Mouse (Mus musculus): ENCODE data around the gene Arrdc2. TPM values are rescaled to one million over a fixed set of nuclear protein-coding genes. Genes with fewer than 3 reads are reported as not detected.

Arrdc2 gene
- polyA plus RNA-seq, 1 experiment from 2014 or later: 8.8 TPM

DNA sequence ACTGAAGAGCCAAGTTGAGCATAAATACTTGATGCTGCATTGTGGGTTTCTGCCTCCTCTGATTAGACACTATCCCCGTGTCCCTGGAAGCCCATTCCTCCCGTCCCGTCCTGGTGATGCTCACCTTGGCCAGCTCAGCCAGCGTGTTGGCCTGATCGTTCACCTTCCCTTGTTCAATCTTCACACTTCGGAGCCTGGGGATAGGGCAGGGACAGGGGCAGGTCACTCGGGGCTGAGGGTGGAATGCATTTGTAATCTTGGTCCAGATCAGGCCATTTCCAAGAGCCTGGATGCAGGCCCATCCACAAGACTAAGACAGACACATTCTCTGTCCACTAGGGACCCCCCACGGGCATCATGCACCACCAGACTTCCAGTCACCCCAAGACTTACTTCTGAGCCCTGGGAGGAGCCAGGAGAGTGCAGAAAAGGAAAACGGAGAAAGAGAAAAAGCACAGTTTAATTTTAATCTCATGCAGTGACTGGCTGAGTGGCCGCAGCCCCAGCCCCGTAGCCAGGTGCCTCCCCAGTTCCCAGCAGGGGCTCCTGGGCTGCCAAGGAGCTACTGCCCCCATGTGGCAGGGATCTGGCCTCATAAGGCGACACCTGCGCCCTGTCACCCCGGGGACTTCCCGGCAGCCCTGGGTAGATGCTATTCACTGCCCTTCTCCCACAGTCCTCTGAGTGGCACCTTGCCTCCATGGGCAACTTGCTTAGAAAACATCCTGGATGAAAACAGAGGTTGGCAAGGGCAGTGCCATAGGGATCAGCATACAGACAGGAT is 7.0 kb upstream of the Arrdc2 start:
- H3K4me2 ChIP-seq (ENCODE audit: low read depth): no peak overlapping the region
- H3K36me3 ChIP-seq (ENCODE audit: control insufficient read depth, insufficient read depth, low read length): no peaks in the 10 kb centered on the region
- H3K4me1 ChIP-seq (ENCODE audit: control insufficient read depth, insufficient read depth, low read length): no peaks in the 10 kb centered on the region
- 59% methylated on average over 15 of the region's 15 CpGs for WGBS
- H3K9me3 ChIP-seq (ENCODE audit: control insufficient read depth, low read length): no peaks in the 10 kb centered on the region
- ATAC-seq (ENCODE audit: insufficient read depth, low FRiP score, low TSS enrichment): no peak
- no peak overlapping the region for H3K4me3 ChIP-seq (ENCODE audit: low read depth, low read length)
- no peaks in the 10 kb centered on the region for H3K27me3 ChIP-seq (ENCODE audit: control insufficient read depth, insufficient read depth, low read length)
- H3K9ac ChIP-seq (ENCODE audit: low read length): no peak overlapping the region
- no peak overlapping the region for H3K27ac ChIP-seq (ENCODE audit: low read depth, low read length)
- DNase-seq (ENCODE audit: low spot score): no peak

DNA sequence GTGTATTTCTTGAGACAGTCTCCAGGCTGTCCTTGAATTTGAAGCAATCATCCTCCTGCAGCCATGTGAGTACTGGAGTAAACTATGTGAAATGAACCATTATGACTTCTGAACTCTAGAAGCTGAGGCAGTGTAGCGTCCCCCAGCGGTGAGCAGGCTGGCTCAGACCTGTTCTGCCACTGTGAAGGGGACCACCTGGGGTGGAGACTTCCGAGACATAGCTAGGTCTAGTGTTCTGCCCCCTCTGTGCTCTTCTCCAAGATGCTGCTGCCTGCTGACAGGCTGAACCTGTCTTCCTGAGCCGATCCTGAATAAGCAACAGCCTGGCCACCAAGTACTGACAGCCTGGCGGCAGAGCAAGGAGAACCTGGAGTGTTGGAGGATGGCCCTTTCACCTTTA is 5.6 kb upstream of the Arrdc2 start:
- 39% methylated on average over 5 of the region's 5 CpGs for WGBS
- H3K4me1 ChIP-seq (ENCODE audit: control insufficient read depth, insufficient read depth, low read length): no peaks in the 10 kb centered on the region
- H3K9ac ChIP-seq (ENCODE audit: low read length): no peak overlapping the region; the same call in 1 of the 2 replicates
- H3K27me3 ChIP-seq (ENCODE audit: control insufficient read depth, insufficient read depth, low read length): no peaks in the 10 kb centered on the region
- ATAC-seq (ENCODE audit: insufficient read depth, low FRiP score, low TSS enrichment) (no peak), DNase-seq (ENCODE audit: low spot score) (no peak)
- H3K4me2 ChIP-seq (ENCODE audit: low read depth): no peak overlapping the region
- no peak overlapping the region for H3K4me3 ChIP-seq (ENCODE audit: low read depth, low read length)
- H3K9me3 ChIP-seq (ENCODE audit: control insufficient read depth, low read length): no peaks in the 10 kb centered on the region
- no peaks in the 10 kb centered on the region for H3K36me3 ChIP-seq (ENCODE audit: control insufficient read depth, insufficient read depth, low read length)
- H3K27ac ChIP-seq (ENCODE audit: low read depth, low read length): no peak overlapping the region

DNA sequence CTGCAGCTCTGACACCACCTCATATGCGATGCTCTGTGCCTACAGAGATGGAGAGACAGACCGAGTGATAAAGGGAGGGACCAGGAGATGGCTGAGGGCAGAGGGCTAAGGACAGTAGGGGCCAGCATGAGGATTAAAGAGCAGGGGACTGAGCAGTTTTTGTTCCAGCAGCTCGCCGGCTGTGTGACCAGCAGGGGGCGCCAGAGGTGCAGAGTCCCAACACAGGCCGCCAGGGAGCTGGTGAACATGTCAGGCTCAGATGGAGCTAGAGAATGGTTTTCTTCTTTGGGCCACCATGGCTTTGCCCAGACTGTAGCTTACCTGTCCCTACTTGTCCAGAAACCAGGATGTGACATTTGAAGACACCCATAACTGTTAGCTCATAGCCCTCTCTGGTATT is 5.0 kb upstream of the Arrdc2 start:
- H3K27ac ChIP-seq (ENCODE audit: low read depth, low read length): no peak overlapping the region
- no peak overlapping the region for H3K4me3 ChIP-seq (ENCODE audit: low read depth, low read length)
- peak; percentile 90 for DNase-seq (ENCODE audit: low spot score)
- no peak overlapping the region for H3K9ac ChIP-seq (ENCODE audit: low read length)
- no peak for ATAC-seq (ENCODE audit: insufficient read depth, low FRiP score, low TSS enrichment)
- H3K36me3 ChIP-seq (ENCODE audit: control insufficient read depth, insufficient read depth, low read length): no peaks in the 10 kb centered on the region
- H3K4me1 ChIP-seq (ENCODE audit: control insufficient read depth, insufficient read depth, low read length): no peaks in the 10 kb centered on the region
- H3K27me3 ChIP-seq (ENCODE audit: control insufficient read depth, insufficient read depth, low read length): no peaks in the 10 kb centered on the region
- no peak overlapping the region for H3K4me2 ChIP-seq (ENCODE audit: low read depth)
- under 1% methylated on average over 6 of the region's 6 CpGs for WGBS
- no peaks in the 10 kb centered on the region for H3K9me3 ChIP-seq (ENCODE audit: control insufficient read depth, low read length)

DNA sequence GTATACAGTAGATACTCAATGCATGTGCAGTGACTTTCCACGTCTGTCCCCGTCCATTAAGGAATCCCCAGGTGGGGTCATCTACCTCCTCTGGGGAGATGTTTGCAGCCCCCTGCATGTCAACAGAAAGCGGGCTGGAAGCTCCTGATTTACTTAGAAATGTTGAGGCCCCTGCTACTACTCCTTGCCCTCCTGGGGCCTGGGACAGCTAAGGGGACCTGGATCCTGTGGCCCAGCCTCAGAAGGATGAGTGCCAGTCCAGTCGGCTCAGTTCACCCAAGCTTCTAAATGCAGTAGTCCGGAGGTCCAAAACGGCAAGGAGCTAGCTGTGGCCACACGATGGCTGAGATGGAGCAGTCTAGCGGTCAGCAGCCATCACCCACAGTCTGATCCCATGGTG is 4.4 kb upstream of the Arrdc2 start:
- Histone ChIP-seq H3K27me3 (ENCODE audit: control insufficient read depth, insufficient read depth, low read length) (no peaks in the 10 kb centered on the region), H3K9ac (ENCODE audit: low read length) (no peak overlapping the region)
- WGBS: 88% methylated on average over 8 of the region's 8 CpGs

DNA sequence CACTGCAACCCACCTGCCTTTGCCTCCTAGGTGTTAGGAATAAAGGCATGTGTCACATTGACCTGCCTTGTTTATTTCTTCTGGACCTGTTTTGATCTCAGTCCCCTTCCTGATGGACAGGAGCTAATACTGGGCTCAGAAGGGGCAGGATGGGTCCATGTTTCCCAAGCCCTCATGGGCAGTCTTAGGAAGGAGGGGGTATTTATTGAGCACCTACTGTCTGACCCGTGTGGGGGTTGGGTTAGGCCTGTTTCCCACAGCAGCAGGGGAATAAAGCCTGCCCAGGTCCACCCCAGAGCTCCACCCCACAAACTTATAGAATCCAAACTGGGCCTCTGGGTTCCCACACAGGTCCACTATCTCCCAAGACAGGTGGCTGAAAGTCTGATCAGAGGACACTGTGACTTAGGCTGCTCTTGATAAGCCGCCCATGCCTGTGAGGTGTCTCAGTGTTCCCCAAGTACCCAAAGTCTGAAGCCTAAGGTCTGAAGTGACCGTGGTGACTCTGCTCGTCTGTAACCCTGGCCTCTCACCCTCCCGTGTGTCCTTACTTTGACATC is 3.8 kb upstream of the Arrdc2 start:
- ATAC-seq (ENCODE audit: insufficient read depth, low FRiP score, low TSS enrichment): no peak
- DNase-seq (ENCODE audit: low spot score): no peak
- Histone ChIP-seq H3K4me3 (ENCODE audit: low read depth, low read length) (no peak overlapping the region), H3K36me3 (ENCODE audit: control insufficient read depth, insufficient read depth, low read length) (no peaks in the 10 kb centered on the region), H3K9ac (ENCODE audit: low read length) (no peak overlapping the region), H3K9me3 (ENCODE audit: control insufficient read depth, low read length) (no peaks in the 10 kb centered on the region), H3K27ac (ENCODE audit: low read depth, low read length) (no peak overlapping the region), H3K4me2 (ENCODE audit: low read depth) (no peak overlapping the region), H3K27me3 (ENCODE audit: control insufficient read depth, insufficient read depth, low read length) (no peaks in the 10 kb centered on the region), H3K4me1 (ENCODE audit: control insufficient read depth, insufficient read depth, low read length) (0 out of 2 replicates have a peak, but pooled peaks cover 4% of the 10 kb centered on the region)
- 76% methylated on average over 5 of the region's 5 CpGs for WGBS

More for the DNA sequence above, 4.4 kb upstream of the Arrdc2 start:
- H3K36me3 ChIP-seq (ENCODE audit: control insufficient read depth, insufficient read depth, low read length): no peaks in the 10 kb centered on the region
- DNase-seq (ENCODE audit: low spot score) (no peak), ATAC-seq (ENCODE audit: insufficient read depth, low FRiP score, low TSS enrichment) (no peak)
- no peaks in the 10 kb centered on the region for H3K4me1 ChIP-seq (ENCODE audit: control insufficient read depth, insufficient read depth, low read length)
- H3K27ac ChIP-seq (ENCODE audit: low read depth, low read length): 0 out of 2 replicates have a peak overlapping the region, but pooled peaks have one; percentile 39
- H3K4me2 ChIP-seq (ENCODE audit: low read depth): no peak overlapping the region
- H3K9me3 ChIP-seq (ENCODE audit: control insufficient read depth, low read length): no peaks in the 10 kb centered on the region
- H3K4me3 ChIP-seq (ENCODE audit: low read depth, low read length): no peak overlapping the region

DNA sequence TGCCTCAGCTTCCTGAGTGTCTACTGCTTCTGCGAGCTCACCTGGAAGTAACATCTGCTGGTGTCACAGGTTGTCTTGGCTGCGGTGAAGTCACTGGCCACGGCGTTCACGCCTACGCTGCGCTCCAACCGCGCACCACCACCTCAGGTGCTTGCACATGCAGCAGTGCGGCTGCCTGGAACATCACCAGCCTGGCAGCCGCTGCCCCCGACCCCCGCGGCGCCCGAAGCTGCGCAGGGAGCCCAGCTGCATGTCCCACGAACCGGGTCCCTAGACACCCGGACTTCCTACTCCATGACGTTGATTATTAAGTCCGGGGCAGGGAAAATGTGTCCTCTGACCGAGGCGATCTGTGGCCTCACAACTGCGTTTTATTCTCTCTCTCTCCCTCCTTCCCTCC is 3.0 kb upstream of the Arrdc2 start:
- DNase-seq (ENCODE audit: low spot score): no peak
- Histone ChIP-seq H3K4me3 (ENCODE audit: low read depth, low read length) (no peak overlapping the region), H3K4me2 (ENCODE audit: low read depth) (no peak overlapping the region), H3K36me3 (ENCODE audit: control insufficient read depth, insufficient read depth, low read length) (no peaks in the 10 kb centered on the region), H3K4me1 (ENCODE audit: control insufficient read depth, insufficient read depth, low read length) (0 out of 2 replicates have a peak, but pooled peaks cover 4% of the 10 kb centered on the region), H3K27me3 (ENCODE audit: control insufficient read depth, insufficient read depth, low read length) (no peaks in the 10 kb centered on the region), H3K9me3 (ENCODE audit: control insufficient read depth, low read length) (no peaks in the 10 kb centered on the region), H3K9ac (ENCODE audit: low read length) (no peak overlapping the region), H3K27ac (ENCODE audit: low read depth, low read length) (no peak overlapping the region)
- ATAC-seq (ENCODE audit: insufficient read depth, low FRiP score, low TSS enrichment): no peak
- 61% methylated on average over 25 of the region's 25 CpGs for WGBS

DNA sequence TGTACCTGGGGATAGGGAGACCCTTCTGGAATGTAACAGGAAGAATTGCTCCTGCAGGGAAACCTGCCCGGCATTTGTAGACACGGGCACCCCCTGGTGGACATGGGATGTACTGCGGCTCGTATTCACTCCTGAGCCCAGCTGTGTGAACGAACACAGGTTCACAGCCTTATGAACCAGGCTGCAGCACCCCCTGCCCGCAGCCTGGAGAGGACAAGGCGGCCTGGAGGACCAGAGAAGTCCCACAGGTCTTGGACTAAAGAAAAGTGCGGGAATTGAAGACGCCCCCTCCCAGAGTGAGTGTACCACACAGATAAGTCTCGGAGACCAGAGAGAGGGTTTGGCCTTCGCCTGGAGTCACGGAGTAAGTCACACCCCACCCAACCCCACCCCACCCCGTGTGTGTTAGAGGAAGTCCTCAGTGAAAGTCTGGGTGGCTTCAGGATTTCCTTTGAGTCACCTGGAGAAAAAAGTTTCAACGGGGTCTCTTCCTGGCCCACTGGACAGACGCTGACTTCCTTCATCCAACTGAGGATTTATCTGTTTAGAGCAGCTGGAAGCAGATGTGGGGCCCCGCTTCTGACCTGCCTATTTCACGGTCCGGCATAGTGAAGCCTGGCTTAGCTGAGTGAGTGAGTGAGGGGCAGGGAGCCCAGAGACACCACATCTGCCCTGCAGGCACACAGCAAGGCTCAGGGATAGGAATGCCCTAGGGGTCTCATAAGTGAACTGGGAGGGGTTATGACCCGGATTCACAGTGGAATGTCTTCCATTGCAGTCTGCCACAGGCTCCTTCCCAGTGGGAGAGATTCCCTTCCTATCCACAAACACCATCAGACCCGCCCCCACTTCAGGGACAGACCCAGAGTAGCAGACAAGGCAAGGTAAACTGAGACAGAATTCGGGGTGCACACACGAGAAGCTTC is 1.9 kb upstream of the Arrdc2 start:
- peak; percentile 88 for DNase-seq (ENCODE audit: low spot score)
- ATAC-seq (ENCODE audit: insufficient read depth, low FRiP score, low TSS enrichment): no peak
- no peak overlapping the region for H3K9ac ChIP-seq (ENCODE audit: low read length)
- WGBS: 39% methylated on average over 22 of the region's 22 CpGs
- no peaks in the 10 kb centered on the region for H3K9me3 ChIP-seq (ENCODE audit: control insufficient read depth, low read length)
- no peak overlapping the region; the same call in 1 of the 2 replicates for H3K4me3 ChIP-seq (ENCODE audit: low read depth, low read length)
- H3K4me2 ChIP-seq (ENCODE audit: low read depth): no peak overlapping the region
- 0 out of 2 replicates have a peak, but pooled peaks cover 4% of the 10 kb centered on the region for H3K4me1 ChIP-seq (ENCODE audit: control insufficient read depth, insufficient read depth, low read length)
- H3K27ac ChIP-seq (ENCODE audit: low read depth, low read length): no peak overlapping the region
- no peaks in the 10 kb centered on the region for H3K27me3 ChIP-seq (ENCODE audit: control insufficient read depth, insufficient read depth, low read length)
- no peaks in the 10 kb centered on the region for H3K36me3 ChIP-seq (ENCODE audit: control insufficient read depth, insufficient read depth, low read length)

DNA sequence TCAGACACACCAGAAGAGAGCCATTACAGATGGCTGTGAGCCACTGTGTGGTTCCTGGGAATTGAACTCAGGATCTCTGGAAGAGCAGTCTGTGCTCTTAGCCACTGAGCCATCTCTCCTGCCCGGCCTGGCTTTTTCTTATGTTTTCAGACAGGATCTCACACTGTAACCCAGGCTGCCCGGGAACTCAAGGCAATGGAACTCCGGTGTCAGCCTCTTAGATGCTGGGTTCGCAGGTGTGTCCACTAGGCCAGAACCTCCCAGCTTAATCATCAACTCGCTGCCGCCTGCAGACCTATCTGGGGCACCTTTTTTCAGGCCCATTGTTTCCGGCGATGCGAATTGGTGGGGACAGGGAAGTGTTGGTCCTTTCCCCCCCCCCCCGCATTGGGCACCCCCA is 1.1 kb upstream of the Arrdc2 start:
- H3K9me3 ChIP-seq (ENCODE audit: control insufficient read depth, low read length): no peaks in the 10 kb centered on the region
- 47% methylated on average over 10 of the region's 10 CpGs for WGBS
- no peaks in the 10 kb centered on the region; the same call in 1 of the 2 replicates for H3K36me3 ChIP-seq (ENCODE audit: control insufficient read depth, insufficient read depth, low read length)
- no peak overlapping the region for H3K4me2 ChIP-seq (ENCODE audit: low read depth)
- H3K27me3 ChIP-seq (ENCODE audit: control insufficient read depth, insufficient read depth, low read length): no peaks in the 10 kb centered on the region
- 0 out of 2 replicates have a peak, but pooled peaks cover 4% of the 10 kb centered on the region for H3K4me1 ChIP-seq (ENCODE audit: control insufficient read depth, insufficient read depth, low read length)
- no peak for ATAC-seq (ENCODE audit: insufficient read depth, low FRiP score, low TSS enrichment)
- H3K4me3 ChIP-seq (ENCODE audit: low read depth, low read length): no peak overlapping the region
- DNase-seq (ENCODE audit: low spot score): no peak
- H3K9ac ChIP-seq (ENCODE audit: low read length): no peak overlapping the region
- no peak overlapping the region for H3K27ac ChIP-seq (ENCODE audit: low read depth, low read length)

All from neural tube, embryonic 11.5 days (tissue).